Mouse (Mus musculus) erythroblast, embryonic 14.5 days (primary cell): ENCODE results near the gene Cdc14a. TPM values are rescaled to one million over a fixed set of nuclear protein-coding genes. Genes with fewer than 3 reads are reported as not detected.

ENCODE experiments used
- H3K27me3 ChIP-seq: 2 replicates; pipeline ENCODE4 v1.6.1; 2012; ENCODE audit warnings: inconsistent platforms; ENCODE audit not compliant: control insufficient read depth
- H3K36me3 ChIP-seq: 2 replicates; pipeline ENCODE4 v1.6.1; 2012; ENCODE audit warnings: mild to moderate bottlenecking, inconsistent platforms; ENCODE audit not compliant: control insufficient read depth
- H3K4me1 ChIP-seq: 2 replicates; pipeline ENCODE4 v1.6.1; 2012; ENCODE audit warnings: inconsistent platforms; ENCODE audit not compliant: control insufficient read depth
- H3K4me3 ChIP-seq: replicated peaks from 2 replicates; pipeline ENCODE3; 2012; ENCODE audit warnings: moderate library complexity, mild to moderate bottlenecking, inconsistent platforms
- H3K9me3 ChIP-seq: 2 replicates; pipeline ENCODE4 v1.6.1; 2012; ENCODE audit warnings: low read length, inconsistent platforms, mixed read lengths; ENCODE audit not compliant: control insufficient read depth
- GATA1 ChIP-seq: IDR thresholded peaks from 2 replicates; pipeline ENCODE4 v1.6.1; 2012; ENCODE audit warnings: low read length, inconsistent platforms, mixed read lengths
- TAL1 ChIP-seq: IDR thresholded peaks from 3 replicates; pipeline ENCODE4 v1.6.1; 2012; ENCODE audit warnings: low read length, inconsistent platforms, mixed read lengths
- polyA plus RNA-seq: library from polyadenylated mRNA; stranded (reverse); fragments of >175 nt; gene quantifications from 2 replicates; pipeline ENCODE4 v1.2.3, GENCODE M21; 2012

The Cdc14a gene
- polyA plus RNA-seq, 1 experiment = 0.25 TPM

DNA sequence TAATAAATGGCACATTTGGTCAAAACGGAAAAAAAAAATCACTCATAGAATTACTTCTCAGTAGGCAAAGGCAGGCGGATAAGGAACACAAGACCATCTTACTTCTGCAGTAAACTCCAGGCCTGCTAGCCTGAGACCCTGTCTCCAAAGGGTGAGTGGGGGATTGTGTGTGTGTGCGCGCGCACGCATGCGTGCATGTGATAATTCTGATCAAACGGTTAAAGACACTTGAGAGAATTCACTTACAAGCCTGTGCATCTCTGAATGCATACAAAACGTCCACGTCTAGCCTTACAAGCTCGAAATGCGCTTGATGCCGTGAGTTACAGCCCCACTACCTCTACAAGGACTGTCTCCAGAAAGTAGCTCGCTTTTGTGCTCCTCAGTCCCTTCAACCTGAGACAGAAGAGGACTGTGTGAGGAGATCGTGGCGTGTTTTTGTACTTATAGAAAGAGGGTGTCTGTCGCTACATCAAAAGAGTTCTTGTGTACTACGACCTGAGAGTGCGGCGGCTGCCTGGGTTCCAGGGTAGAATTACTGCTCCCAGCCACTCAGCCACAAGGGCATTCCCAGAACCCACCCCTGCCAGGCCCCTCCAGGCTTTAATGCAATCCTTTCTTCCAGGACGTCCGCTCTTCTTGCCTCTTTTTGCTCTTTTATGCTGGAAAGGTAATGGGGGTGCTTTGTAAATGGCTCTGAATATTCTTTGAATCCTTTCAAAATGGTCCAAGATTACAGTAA, 24.3 kb downstream of the Cdc14a start:
- no peak overlapping the region for H3K4me3 ChIP-seq
- H3K27me3 ChIP-seq = no peaks in the 10 kb centered on the region
- peaks cover 9% of the 10 kb centered on the region for H3K36me3 ChIP-seq
- TF ChIP-seq GATA1 = no peak
- TF ChIP-seq TAL1 = no peak
- no peaks in the 10 kb centered on the region for H3K9me3 ChIP-seq
- H3K4me1 ChIP-seq = peaks cover 9% of the 10 kb centered on the region

DNA sequence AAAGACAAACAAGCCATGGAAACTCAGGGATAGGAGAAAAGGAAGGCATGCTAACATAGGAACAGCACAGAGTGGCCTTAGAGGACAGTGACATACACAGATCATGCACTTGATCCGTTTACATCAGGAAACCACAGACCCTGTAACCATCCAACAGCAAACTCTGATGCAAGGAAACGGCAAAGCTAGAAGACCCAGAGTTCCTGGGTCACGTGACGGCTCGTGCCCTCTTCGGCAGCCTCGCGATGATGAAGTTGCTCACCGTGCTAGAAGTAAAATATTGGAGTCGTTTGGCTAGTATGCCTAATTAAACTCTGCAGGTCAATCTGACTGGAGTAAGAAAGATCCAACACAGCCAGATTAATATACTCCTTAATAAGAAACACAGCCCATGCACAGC, 25.3 kb downstream of the Cdc14a start:
- no peaks in the 10 kb centered on the region for H3K9me3 ChIP-seq
- peaks cover 9% of the 10 kb centered on the region for H3K36me3 ChIP-seq
- H3K4me3 ChIP-seq = no peak overlapping the region
- peaks cover 10% of the 10 kb centered on the region for H3K4me1 ChIP-seq
- no peaks in the 10 kb centered on the region for H3K27me3 ChIP-seq
- TF ChIP-seq GATA1 (no peak), TAL1 (no peak)

DNA sequence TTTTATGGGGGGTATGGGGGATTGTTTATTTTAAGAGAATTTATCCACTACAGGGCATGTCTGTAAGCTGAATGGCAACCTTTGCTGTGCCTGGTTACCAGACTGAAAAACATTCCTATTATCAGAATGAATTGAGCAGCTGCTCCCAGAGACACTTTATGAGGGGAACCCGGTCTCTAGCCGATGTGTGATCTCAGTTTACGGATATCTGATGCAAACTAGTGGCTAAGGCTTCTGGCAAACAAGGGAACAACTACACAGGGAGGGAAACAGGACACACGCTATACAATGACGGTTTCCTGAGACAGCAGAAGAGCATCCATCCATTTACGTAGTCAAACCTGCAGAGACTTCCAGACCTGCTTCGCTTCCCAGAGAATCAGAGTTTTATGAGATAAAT, 25.9 kb downstream of the Cdc14a start:
- H3K27me3 ChIP-seq = no peaks in the 10 kb centered on the region
- TF ChIP-seq TAL1 (no peak), GATA1 (no peak)
- peaks cover 10% of the 10 kb centered on the region for H3K4me1 ChIP-seq
- H3K36me3 ChIP-seq = peaks cover 9% of the 10 kb centered on the region
- no peak overlapping the region for H3K4me3 ChIP-seq
- H3K9me3 ChIP-seq = no peaks in the 10 kb centered on the region

DNA sequence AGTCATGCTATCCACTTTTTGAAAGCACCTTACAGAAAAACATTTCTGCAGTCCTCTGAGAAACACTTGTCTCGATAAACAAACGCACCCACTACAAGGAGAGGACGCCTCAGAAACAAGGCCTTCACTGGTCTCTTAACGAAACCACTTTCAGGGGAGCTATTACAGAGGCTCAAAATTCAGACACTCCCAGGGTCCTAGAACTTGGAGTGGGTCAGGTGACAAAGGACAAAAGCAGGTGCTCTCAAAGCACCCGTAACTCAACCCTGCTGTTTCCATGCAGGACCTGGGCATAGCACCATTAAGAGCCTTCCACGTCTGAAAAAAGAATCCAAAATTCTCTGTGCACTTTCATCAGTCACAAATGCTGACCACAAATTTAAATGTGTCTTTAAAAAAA, 26.5 kb downstream of the Cdc14a start:
- H3K4me1 ChIP-seq = peaks cover 14% of the 10 kb centered on the region
- peaks cover 14% of the 10 kb centered on the region for H3K36me3 ChIP-seq
- H3K4me3 ChIP-seq = no peak overlapping the region
- H3K9me3 ChIP-seq = no peaks in the 10 kb centered on the region
- no peak for TF ChIP-seq GATA1
- TF ChIP-seq TAL1 = no peak
- H3K27me3 ChIP-seq = no peaks in the 10 kb centered on the region

DNA sequence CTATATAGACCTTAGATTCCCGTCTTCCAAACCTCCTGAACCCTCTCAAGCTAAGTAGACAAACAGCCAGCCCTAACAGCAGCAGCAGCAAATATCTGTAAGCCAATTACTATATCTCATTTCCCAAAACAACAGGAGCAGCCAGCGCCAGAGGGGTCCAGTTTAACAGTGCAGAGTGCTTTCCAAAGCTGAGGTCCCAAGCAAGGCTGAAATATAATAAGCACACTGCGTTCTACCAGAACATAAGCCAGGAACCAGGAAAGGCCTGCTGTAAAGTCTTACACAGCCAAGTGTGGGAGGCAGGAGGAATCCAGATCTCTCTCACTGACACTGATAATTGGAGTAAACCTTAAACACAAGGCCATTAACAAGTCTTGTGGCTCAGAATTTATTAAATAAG, 27.3 kb downstream of the Cdc14a start:
- Histone ChIP-seq H3K4me1 (peaks cover 15% of the 10 kb centered on the region), H3K9me3 (no peaks in the 10 kb centered on the region), H3K4me3 (no peak overlapping the region), H3K36me3 (peaks cover 16% of the 10 kb centered on the region), H3K27me3 (no peaks in the 10 kb centered on the region)
- no peak for TF ChIP-seq TAL1
- TF ChIP-seq GATA1 = no peak

DNA sequence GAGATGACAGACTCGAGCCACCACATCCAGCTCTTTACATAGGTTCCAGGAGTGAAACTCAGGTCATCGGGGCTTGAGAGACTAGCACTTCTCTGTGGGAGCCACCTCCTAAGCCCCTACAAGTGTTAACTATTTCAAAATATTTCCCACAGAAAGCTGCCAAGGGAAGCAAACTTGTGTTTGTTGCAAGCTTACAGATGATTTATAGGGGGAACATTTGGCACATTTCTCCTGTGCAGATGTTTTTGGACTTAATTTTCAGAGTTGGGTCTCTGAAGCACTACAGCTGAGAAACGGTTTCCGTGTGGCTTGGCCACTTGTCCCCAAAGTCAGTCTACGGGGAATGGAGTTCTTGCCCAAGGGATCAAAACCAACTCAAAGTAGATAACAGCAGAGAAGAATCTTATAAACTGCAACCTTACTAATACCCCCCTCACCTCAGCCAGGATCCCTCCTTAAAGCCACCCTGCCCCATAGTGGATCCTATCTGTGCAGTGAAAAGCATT, 28.9 kb downstream of the Cdc14a start:
- Histone ChIP-seq H3K4me3 (no peak overlapping the region), H3K9me3 (no peaks in the 10 kb centered on the region), H3K36me3 (peaks cover 24% of the 10 kb centered on the region), H3K4me1 (peaks cover 30% of the 10 kb centered on the region), H3K27me3 (no peaks in the 10 kb centered on the region)
- no peak for TF ChIP-seq GATA1
- TF ChIP-seq TAL1 = no peak

DNA sequence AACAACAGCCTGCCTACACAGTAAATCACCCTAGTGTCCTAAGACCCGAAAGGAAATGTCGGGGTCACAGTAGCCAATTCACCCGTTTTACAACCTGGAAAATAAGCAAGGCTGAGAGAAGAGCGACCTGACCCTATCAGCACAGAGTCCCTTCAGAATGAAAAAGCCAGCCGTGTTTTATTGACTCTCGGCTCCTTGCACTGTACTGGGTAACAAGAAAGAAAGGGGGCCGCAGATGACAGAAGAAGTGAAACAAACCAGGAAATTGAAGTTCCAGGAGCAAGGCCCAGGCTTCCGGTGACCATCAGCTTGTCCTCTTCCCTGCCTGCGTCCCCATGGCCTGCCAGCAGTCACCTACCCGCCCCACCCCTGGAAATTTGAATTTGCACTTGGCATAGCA, 32.4 kb downstream of the Cdc14a start:
- peaks cover 63% of the 10 kb centered on the region for H3K4me1 ChIP-seq
- peaks cover 21% of the 10 kb centered on the region for H3K36me3 ChIP-seq
- no peaks in the 10 kb centered on the region for H3K27me3 ChIP-seq
- TF ChIP-seq TAL1 (no peak), GATA1 (no peak)
- no peaks in the 10 kb centered on the region for H3K9me3 ChIP-seq
- H3K4me3 ChIP-seq = no peak overlapping the region

DNA sequence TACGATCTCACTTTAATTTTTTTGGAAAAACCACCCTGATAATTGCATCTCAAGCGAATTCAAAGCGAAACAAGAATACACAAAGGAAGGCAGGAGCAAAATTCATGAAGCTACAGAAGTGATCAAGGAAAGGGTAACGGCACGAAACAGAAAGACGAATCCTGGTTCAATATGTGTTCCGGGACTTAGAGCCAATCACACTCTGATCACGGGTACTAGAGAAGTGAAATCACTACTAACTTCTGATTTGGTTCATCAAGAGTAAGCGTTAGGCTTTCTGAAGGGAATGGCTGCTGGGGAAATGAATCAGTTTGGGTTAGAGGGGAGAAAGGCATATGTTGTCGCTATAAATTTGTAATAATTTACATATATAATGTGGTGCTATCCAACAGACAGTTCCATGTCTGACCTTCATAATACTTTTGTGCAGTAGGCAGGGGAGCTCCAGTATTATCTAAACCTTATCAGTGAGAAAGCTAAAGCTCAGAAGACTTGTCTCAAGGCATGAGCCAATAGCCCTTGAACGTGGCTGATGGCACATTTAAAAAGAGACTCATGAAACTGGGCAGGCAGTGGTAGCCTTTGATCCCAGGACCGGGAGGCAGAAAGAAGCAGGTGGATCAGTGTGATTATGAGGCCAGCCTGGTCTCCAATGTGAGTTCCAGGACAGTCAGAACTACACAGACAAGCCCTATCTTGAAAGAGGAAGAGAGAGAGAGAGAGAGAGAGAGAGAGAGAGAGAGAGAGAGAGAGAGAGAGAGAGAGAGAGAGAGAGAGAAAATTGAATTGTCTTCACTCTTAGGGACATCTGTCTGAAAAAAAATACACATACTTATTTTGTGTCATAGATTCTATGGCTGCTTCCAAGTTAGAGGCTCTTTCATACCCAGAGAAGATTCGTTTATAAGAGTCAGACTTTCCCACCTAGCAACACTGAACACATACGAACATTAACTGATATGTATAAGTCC, 34.0 kb downstream of the Cdc14a start:
- Histone ChIP-seq H3K9me3 (no peaks in the 10 kb centered on the region), H3K36me3 (peaks cover 24% of the 10 kb centered on the region), H3K27me3 (no peaks in the 10 kb centered on the region), H3K4me3 (peak overlapping the region; percentile 50), H3K4me1 (peaks cover 72% of the 10 kb centered on the region)
- no peak for TF ChIP-seq GATA1
- TF ChIP-seq TAL1 = no peak

DNA sequence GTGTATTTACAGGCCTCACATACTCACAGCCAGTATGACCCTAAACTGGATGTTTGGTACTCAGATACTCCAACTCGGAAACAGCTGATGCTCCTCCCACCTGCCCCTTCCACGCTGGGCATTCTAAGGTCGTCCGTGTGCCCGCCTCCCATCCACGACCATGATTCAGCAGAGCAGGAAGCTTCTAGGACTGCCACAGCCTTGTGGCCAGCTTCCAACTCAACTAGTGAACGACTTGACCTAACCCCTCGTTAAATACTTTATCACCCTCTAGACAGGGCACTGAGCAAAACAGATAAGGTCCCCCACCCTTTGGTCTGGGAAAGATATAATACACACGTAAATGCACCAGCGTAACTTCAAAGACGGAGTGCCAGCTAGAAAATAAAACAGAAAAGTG, 35.0 kb downstream of the Cdc14a start:
- Histone ChIP-seq H3K27me3 (no peaks in the 10 kb centered on the region), H3K9me3 (no peaks in the 10 kb centered on the region), H3K4me1 (peaks cover 79% of the 10 kb centered on the region), H3K4me3 (peak overlapping the region; percentile 50), H3K36me3 (peaks cover 24% of the 10 kb centered on the region)
- TF ChIP-seq GATA1 (peak; percentile 81), TAL1 (peak; percentile 71)
